Mouse (Mus musculus) layer of hippocampus, postnatal 14 days (tissue): ENCODE measurements around the gene Twf2. TPM values are rescaled to one million over a fixed set of nuclear protein-coding genes. Genes with fewer than 3 reads are reported as not detected.

Experiments
- DNase-seq, 2 experiments: peaks; one replicate each; pipeline ENCODE4 v3.0.0; 2021 to 2022; ENCODE audit warnings: low spot score in 2 of 2, mixed read lengths in 1 of 2
- microRNA-seq, 2 experiments: library from miRNA; unstranded; fragments of <30 nt; microRNA quantifications; one replicate each; pipeline ENCODE4 v1.2.0; 2021
- total RNA-seq, 2 experiments: library from RNA; stranded (reverse); gene quantifications; 2 replicates each; pipeline ENCODE4 v1.2.3; 2021

The Twf2 gene
- total RNA-seq, 2 experiments from 2014 or later = 49.2 to 49.7 TPM

DNA sequence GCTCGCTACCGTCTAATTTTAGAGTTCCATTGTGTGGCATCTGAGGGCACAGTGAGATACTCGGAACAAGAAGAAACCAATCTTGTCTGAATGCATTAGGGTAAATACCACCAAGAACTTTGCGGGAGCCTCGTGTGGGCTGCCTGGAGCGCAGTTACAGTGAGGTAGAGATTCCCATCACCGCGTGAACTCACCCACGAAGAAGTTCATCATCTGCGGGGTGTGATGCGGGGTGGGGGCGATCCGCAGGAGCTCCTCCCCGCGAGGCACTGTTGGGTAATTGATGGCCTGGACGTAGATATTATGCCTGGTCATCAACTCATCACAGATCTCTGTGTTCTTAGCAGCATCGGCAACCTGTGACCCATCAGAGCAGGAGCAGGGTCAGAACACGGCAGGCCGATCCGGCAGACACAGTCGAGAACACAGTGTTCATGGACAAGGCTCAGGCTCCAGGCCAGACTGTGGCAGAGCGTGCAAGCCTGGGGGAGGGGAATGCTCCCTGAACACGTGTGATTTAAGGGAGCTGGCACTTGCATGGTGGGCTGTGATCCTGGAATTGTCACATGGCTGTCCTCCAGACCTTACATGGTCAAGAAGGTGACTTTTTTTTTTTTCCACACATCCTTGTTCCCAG lies 32.4 kb downstream of the Twf2 start:
- no peak for DNase-seq

GRCm38 (mm10) chr9:106236156-106236817 lies 33.4 kb downstream of the Twf2 start:
- no peak for DNase-seq

DNA sequence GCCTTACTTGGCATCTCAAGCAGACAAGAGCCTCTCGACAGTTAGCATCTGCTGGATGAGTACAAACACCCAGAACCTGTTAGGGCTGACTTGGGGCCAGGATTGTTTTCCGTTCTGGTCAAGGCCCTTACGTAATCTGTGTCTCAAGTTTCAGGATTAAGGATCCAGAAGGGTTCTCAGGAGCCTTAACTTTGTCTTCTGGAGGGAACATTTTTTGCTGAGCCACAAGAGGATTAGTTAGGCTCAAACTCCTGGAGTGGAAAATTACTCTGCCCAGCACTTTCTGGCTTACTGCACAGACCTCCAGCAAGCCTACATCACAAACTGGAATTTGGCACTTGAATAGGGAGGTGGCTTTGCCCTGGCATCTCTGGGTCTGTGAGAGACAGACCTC lies 33.9 kb downstream of the Twf2 start:
- DNase-seq = no peak

DNA sequence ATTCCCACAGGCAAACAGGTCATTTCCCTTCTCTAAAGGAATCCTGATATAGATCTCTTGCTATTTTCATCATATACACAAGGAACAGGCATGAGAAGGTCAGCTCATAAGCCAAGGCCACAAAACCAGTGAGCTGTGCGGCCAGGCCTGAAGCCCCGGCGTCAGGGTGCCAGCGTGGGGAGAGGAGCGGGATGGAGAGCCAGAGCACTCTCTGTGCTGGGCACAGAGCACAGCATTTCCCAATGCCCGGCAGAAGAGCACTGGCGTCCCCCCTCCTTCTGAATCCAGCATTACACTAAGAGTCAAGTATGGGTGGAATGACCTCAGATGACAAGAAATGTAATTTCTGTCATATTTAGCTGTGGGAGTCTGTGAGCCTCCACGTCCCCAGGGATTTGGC lies 34.5 kb downstream of the Twf2 start:
- DNase-seq = no peak

GRCm38 (mm10) chr9:106237878-106238277 lies 35.0 kb downstream of the Twf2 start:
- DNase-seq = no peak

GRCm38 (mm10) chr9:106241541-106242164 lies 38.7 kb downstream of the Twf2 start:
- no peak for DNase-seq

GRCm38 (mm10) chr9:106242813-106243488 lies 40.0 kb downstream of the Twf2 start:
- no peak for DNase-seq

- no peak for DNase-seq
These were observed 46.6 kb downstream of the Twf2 start for GRCm38 (mm10) chr9:106249550-106249949.

DNA sequence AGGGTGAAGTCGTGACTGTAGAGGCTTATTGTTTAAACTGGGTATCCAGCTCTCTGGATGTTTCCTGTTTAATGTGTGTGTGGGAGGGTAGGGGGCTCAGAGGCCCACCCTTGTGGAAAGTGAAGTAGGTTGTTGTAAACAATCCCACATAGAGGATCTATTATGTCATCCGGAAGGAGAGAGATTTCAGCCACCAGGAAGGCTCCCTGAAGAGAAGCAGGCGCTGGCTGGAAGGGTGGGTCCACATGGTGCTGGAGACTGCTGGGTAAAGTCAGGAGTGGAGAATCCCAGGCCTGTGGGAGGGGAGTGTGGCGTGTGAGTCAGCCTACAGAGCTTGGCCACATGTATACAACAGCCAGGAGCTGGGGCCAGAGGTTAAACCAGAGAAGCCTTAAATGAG lies 47.3 kb downstream of the Twf2 start:
- DNase-seq = no peak

GRCm38 (mm10) chr9:106251066-106251465 lies 48.2 kb downstream of the Twf2 start:
- no peak for DNase-seq

- no peak for DNase-seq
These were observed 51.1 kb downstream of the Twf2 start for GRCm38 (mm10) chr9:106254001-106254400.

DNA sequence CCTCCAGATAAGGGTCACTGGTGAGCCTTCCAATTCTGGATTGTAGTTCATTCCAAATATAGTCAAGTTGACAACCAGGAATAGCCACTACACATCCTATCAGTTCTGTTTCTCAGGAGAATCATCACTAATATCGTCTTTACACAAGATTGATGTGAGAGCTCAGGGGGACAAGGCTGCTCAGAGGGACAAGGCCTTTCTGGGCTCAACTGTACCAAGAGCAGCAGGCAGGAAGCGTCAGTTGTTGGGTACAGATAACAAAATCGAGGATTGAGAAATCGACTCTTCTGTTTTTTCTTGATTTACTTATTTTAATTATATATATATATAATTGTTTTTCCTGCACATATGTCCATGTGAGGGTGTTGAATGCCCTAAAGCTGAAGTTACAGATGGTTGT lies 55.5 kb downstream of the Twf2 start:
- no peak for DNase-seq

DNA sequence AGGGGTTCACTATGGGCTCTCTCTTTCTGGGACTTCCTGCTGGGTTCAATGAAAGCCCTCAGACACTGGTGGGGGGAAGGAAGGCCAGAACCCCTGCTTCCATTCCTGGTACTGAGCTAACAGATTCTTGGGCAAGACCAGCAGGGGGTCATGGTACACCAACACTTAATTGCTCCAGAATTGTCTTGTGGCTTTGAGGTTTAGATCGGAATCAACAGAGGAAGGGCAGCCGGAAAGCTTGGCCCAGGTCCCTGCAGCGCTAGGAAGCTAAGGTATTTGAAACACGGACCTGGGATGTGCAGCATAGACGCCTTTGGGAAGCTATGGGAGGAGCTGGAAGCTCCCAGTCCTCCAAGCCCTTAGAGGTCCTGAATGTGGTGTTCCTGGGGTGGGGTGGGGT lies 56.1 kb downstream of the Twf2 start:
- no peak for DNase-seq

DNA sequence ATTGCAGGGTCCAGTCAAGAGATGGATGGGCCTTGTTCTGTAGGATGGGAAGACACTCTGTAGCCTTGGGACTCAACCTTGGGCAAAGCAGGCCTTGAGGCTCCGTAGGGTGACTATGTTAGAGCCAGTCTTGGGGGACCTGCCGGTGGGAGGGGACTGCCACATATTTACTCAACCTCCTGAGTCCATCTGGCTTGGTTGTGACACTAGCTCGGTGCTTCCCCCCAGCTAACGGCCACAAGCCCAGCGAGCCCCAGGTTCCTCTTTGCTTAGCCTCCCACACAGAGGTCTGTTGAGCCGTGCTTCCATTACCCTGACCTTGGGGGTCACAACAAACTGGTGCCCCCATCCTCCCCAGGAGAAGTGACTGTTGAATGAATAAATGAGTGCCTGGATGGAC lies 58.1 kb downstream of the Twf2 start:
- DNase-seq = no peak

DNA sequence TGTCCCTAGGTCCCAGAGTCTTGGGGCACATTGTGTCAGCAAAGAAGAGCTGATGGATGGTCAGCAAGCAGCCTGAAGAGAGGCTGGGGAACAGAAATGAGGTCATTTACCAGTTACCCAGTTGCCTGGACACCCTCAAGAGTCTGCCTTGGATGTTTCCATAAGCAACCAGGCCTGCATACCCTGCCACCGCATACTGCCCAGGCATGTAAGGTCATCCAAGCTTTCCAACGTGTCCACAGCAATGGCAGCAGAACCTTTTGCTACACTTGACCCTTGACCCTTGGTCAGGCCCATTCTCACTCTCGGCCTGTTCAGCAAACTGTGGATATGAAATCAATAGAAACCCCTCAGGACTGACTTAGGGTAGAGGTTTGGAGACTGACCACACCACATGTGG lies 58.6 kb downstream of the Twf2 start:
- DNase-seq = no peak

GRCm38 (mm10) chr9:106262075-106262474 lies 59.2 kb downstream of the Twf2 start:
- no peak for DNase-seq

GRCm38 (mm10) chr9:106263381-106263924 lies 60.5 kb downstream of the Twf2 start:
- no peak for DNase-seq

Small RNA genes lying within 50 kb of the gene (microRNA-seq; reads per million reads assigned to microRNA genes)
- gene Mir135a-1 = 14.3 to 24.1 reads per million in 2 experiments
- gene Mirlet7g = 34,148 to 61,909 reads per million in 2 experiments

Other genes starting within 250 kb of the Twf2 start
- gene Col6a5, start 242.5 kb upstream of the Twf2 start, total RNA-seq = 1 to 10 TPM; 1.2 to 2.4 TPM
- under 1 TPM; 0.69 to 0.98 TPM for gene Col6a4, start 106.3 kb upstream of the Twf2 start, total RNA-seq
- gene Glyctk, start 45.0 kb upstream of the Twf2 start, total RNA-seq = 1 to 10 TPM; 3.2 to 6.0 TPM
- gene Wdr82, start 32.2 kb upstream of the Twf2 start, total RNA-seq = 100 to 1,000 TPM; 138 to 146 TPM
- 10 to 100 TPM; 15.4 to 15.8 TPM for gene Ppm1m, start 3.4 kb upstream of the Twf2 start, total RNA-seq
- gene Tlr9, start 19.5 kb downstream of the Twf2 start, total RNA-seq = 1 to 10 TPM; 1.2 to 1.6 TPM
- 100 to 1,000 TPM; 153 to 174 TPM for gene Alas1, start 45.5 kb downstream of the Twf2 start, total RNA-seq
- 10 to 100 TPM in 1 of 2 experiments, 1 to 10 TPM in 1; 8.5 to 12.0 TPM for gene Poc1a, start 78.0 kb downstream of the Twf2 start, total RNA-seq
- 10 to 100 TPM; 65.2 to 70.3 TPM for gene Dusp7, start 165.5 kb downstream of the Twf2 start, total RNA-seq
- 100 to 1,000 TPM; 295 to 325 TPM for gene Rpl29, start 226.3 kb downstream of the Twf2 start, total RNA-seq
- gene Acy1, start 235.2 kb downstream of the Twf2 start, total RNA-seq = 10 to 100 TPM; 10.3 to 11.5 TPM
- gene Abhd14b, start 244.4 kb downstream of the Twf2 start, total RNA-seq = 10 to 100 TPM in 1 of 2 experiments, 1 to 10 TPM in 1; 9.6 to 12.4 TPM
- gene Abhd14a, start 244.6 kb downstream of the Twf2 start, total RNA-seq = 10 to 100 TPM; 40.9 to 41.8 TPM